Mouse (Mus musculus): ENCODE results near the gene Sycp2l.

GRCm38 (mm10) chr13:41084521-41084920, 29.6 kb upstream of the Sycp2l start:
- TF ChIP-seq GATA1 (IDR thresholded peaks at IDR 0.05; ENCODE audit: borderline replicate concordance, low read length) (no peak), FLI1 (IDR thresholded peaks at IDR 0.05; ENCODE audit: low read length) (no peak)
